Mouse (Mus musculus): Measurements from ENCODE around the gene Itih5.

DNA sequence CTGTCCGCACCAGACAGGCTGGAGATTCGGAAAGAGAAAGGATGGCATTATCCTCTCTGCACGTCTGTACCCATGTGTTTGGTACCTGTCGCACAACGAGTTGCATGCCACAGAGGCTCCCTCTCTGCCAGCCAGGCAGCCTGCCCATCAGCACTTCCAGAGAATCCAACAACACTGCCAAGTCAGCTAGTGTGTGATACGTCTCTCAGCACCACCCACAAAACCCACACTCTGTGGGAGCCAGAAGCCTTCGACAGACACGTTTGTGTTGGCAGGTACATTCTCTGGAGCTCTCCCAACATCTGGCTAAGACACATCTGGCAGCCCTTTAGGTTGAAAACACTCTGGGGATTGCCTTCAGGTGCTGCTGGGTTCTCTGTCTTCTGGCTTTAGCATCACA, 6.2 kb upstream of the Itih5 start:
- TF ChIP-seq CTCF (IDR thresholded peaks at IDR 0.05) (no peak), EP300 (IDR thresholded peaks at IDR 0.05) (no peak)
